Mouse (Mus musculus) kidney, embryonic 16.5 days (tissue): ENCODE data around the gene Dnmt3a. TPM values are rescaled to one million over a fixed set of nuclear protein-coding genes. Genes with fewer than 3 reads are reported as not detected.

ENCODE experiments used
- ATAC-seq: fragments of 200-750 bp; cut with Nextera tagmentation; 2 replicates; pipeline ENCODE4 v1.8.0; 2017; ENCODE audit warnings: moderate TSS enrichment; ENCODE audit not compliant: low FRiP score, low TSS enrichment
- H3K27ac ChIP-seq: fragments of 300-500 bp; sonication (generic); 2 replicates; pipeline ENCODE4 v1.5.1; 2014; ENCODE audit warnings: low read length
- H3K27me3 ChIP-seq: fragments of 300-500 bp; sonication (generic); 2 replicates; pipeline ENCODE4 v1.6.1; 2014; ENCODE audit warnings: low read length, control low read depth, mixed read lengths; ENCODE audit not compliant: insufficient read depth
- H3K36me3 ChIP-seq: fragments of 300-500 bp; sonication (generic); 2 replicates; pipeline ENCODE4 v1.6.1; 2014; ENCODE audit warnings: low read length, control low read depth, mixed read lengths; ENCODE audit not compliant: insufficient read depth
- H3K4me1 ChIP-seq: fragments of 300-500 bp; sonication (generic); 2 replicates; pipeline ENCODE4 v1.6.1; 2014; ENCODE audit warnings: low read length, control low read depth, mixed read lengths; ENCODE audit not compliant: insufficient read depth
- H3K4me2 ChIP-seq: fragments of 300-500 bp; sonication (generic); replicated peaks from 2 replicates; pipeline ENCODE4 v1.6.1; 2014; ENCODE audit warnings: low read depth, low read length
- H3K4me3 ChIP-seq: fragments of 300-500 bp; sonication (generic); 2 replicates; pipeline ENCODE4 v1.5.1; 2014; ENCODE audit warnings: mild to moderate bottlenecking, low read length
- H3K9ac ChIP-seq: fragments of 300-500 bp; sonication (generic); replicated peaks from 2 replicates; pipeline ENCODE4 v1.6.1; 2014; ENCODE audit warnings: low read length
- H3K9me3 ChIP-seq: fragments of 300-500 bp; sonication (generic); 2 replicates; pipeline ENCODE4 v1.6.1; 2016; ENCODE audit warnings: low read length, control low read depth
- WGBS: fragments of 180-500 bp; shearing (Covaris S2); extraction: QIAGEN DNeasy Blood & Tissue Kit; methylation state at CpG from one replicate; pipeline ENCODE4 v1.1.7; 2014; 5-methylcytosine and 5-hydroxymethylcytosine counted together
- polyA plus RNA-seq: library from polyadenylated mRNA; unstranded; fragments of >200 nt; fragmentation: Nextera tagmentation; extraction: Ambion mirVana; gene quantifications from 2 replicates; pipeline ENCODE4 v1.2.1, GENCODE M21; 2015

The Dnmt3a gene
- polyA plus RNA-seq, 1 experiment from 2014 or later: 88.1 TPM

DNA sequence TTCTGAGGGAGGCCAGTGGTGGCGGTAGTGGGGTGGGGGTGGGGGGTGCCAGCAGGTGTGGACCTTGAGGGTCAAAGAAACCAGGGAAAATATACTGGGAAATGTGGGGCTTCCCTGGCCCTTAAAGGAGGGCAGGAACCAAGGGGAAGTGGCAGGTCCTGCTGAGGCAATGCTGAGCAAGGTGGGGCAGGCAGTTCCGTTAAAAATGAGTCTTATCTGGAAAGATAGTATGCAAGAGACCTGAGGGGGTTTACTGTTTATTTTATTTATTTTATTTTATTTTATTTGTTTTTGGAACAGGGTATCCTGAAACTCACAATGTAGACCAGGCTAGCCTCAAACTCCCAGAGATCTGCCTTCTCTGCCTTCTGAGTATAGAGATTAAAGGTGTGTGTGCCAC, 50.9 kb downstream of the Dnmt3a start:
- Histone ChIP-seq H3K36me3 (peaks cover 16% of the 10 kb centered on the region), H3K4me3 (no peak overlapping the region), H3K4me1 (peaks cover 46% of the 10 kb centered on the region), H3K27me3 (no peaks in the 10 kb centered on the region), H3K27ac (peak overlapping the region; percentile 96), H3K4me2 (no peak overlapping the region), H3K9ac (0 out of 2 replicates have a peak overlapping the region, but pooled peaks have one; percentile 22), H3K9me3 (no peaks in the 10 kb centered on the region)
- no peak for ATAC-seq
- WGBS: 65% methylated on average over 2 of the region's 2 CpGs

DNA sequence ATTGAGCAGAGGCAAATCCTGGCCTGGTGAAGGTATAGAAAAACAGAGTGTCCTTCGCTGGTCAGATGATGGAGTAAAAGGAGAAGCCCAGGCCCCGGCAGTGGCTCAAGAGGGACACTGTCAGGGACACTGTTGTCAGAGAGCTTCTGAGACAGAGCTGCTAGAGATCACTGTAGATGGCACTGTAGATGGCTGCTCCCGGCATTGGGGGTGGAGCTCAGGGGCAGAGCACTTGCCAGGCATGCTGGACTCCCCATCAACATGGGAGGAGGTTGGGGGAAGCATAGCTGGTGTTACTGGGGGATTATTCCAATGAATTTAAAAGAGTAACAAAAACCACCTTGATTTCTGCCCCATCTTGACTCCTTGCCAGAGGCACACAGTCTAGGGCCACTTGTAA, 51.4 kb downstream of the Dnmt3a start:
- Histone ChIP-seq H3K27me3 (no peaks in the 10 kb centered on the region), H3K4me1 (peaks cover 46% of the 10 kb centered on the region), H3K4me2 (no peak overlapping the region), H3K27ac (no peak overlapping the region), H3K36me3 (peaks cover 21% of the 10 kb centered on the region), H3K9me3 (no peaks in the 10 kb centered on the region), H3K9ac (no peak overlapping the region), H3K4me3 (no peak overlapping the region)
- ATAC-seq: no peak
- WGBS: 77% methylated on average over 3 of the region's 3 CpGs

DNA sequence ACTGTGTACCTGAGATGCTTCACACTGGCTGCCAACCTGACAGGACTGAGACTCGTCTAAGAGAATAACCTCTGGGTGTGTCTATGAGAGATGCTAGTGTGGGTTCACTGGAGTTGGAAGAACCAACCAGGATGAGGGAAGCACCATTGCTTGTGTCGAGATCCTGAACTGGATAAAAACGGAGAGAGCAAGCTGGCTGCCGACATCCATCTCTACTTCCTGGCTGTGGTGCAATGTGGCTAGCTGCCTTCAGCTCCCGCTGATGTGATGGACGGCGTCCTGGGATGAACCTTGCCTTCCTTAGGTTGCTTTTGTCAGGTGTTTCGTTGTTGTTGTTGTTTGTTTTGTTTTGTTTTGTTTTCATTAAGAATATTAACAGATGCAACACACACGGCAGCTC, 52.0 kb downstream of the Dnmt3a start:
- H3K27me3 ChIP-seq: no peaks in the 10 kb centered on the region
- WGBS: 75% methylated on average over 9 of the region's 9 CpGs
- H3K4me1 ChIP-seq: peaks cover 46% of the 10 kb centered on the region
- peaks cover 24% of the 10 kb centered on the region for H3K36me3 ChIP-seq
- no peak overlapping the region for H3K4me3 ChIP-seq
- no peak overlapping the region for H3K27ac ChIP-seq
- H3K4me2 ChIP-seq: no peak overlapping the region
- H3K9me3 ChIP-seq: no peaks in the 10 kb centered on the region
- H3K9ac ChIP-seq: no peak overlapping the region
- no peak for ATAC-seq

DNA sequence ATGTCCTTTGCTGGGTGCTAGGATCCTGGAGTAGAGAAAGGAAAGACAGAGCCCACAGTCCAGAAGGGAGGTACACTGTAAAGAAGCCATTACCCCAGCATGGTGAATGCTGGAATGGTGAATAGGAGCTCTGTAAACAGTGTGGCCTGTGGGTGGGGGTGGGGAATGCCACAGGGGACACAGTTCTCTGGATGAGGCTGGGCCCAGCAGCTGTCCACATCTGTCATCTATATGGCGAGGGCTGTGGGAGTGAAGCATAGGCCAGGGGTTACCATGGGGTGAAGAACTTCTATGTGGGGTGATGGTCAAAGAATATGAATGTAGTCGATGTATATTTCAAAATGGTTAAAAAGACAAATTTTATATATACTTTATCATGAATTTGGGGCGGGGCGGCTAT, 52.9 kb downstream of the Dnmt3a start:
- peaks cover 20% of the 10 kb centered on the region for H3K36me3 ChIP-seq
- H3K9me3 ChIP-seq: no peaks in the 10 kb centered on the region
- H3K4me3 ChIP-seq: no peak overlapping the region
- 75% methylated on average over 4 of the region's 4 CpGs for WGBS
- ATAC-seq: no peak
- peaks cover 46% of the 10 kb centered on the region for H3K4me1 ChIP-seq
- no peak overlapping the region for H3K4me2 ChIP-seq
- H3K27ac ChIP-seq: no peak overlapping the region
- no peaks in the 10 kb centered on the region for H3K27me3 ChIP-seq
- H3K9ac ChIP-seq: no peak overlapping the region

DNA sequence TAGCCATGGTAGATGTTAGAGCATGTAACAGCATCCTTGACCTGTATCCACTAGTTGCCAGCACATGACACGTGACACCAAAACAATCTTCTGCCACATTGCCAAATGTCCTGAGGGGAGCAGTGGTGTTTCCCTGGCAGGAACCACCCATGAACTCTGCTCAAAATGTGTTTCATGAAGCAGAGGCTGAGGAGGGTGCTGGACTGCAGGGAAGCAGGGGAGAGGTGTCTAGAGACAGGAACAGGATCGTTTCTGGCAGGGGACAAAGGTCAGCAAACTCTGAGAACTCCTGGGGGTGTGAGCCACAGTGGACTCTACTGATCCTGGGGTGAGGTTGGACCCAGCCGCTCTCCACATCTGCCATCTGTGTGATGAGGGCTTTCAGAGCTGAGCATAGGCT, 53.7 kb downstream of the Dnmt3a start:
- WGBS: 57% methylated on average over 3 of the region's 3 CpGs
- Histone ChIP-seq H3K36me3 (peaks cover 18% of the 10 kb centered on the region), H3K27ac (no peak overlapping the region), H3K9ac (no peak overlapping the region), H3K4me2 (no peak overlapping the region), H3K9me3 (no peaks in the 10 kb centered on the region), H3K27me3 (no peaks in the 10 kb centered on the region), H3K4me1 (peaks cover 42% of the 10 kb centered on the region), H3K4me3 (no peak overlapping the region)
- ATAC-seq: no peak

DNA sequence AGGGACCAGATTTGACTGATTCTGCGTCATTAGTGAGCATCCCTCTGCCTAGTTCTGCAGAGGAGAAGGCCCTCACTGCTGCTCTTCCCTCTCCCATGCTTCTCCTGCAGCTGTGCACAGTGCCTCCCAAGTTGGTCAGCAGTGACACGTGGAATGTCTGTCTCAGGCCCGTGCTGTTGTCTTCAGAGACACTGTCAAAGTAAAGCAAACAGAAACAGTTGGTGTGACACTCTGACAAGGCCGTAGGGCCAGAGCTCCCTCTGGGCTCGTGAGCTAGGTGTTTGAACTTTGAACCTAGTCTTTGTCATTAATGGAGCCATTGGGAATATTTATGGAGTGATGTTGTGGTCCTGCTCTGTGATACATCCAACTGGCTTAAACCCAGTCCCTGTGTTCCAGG, 54.2 kb downstream of the Dnmt3a start:
- Histone ChIP-seq H3K9me3 (no peaks in the 10 kb centered on the region), H3K27me3 (no peaks in the 10 kb centered on the region), H3K4me2 (no peak overlapping the region), H3K4me1 (peaks cover 37% of the 10 kb centered on the region), H3K27ac (no peak overlapping the region), H3K9ac (no peak overlapping the region), H3K4me3 (no peak overlapping the region), H3K36me3 (peaks cover 19% of the 10 kb centered on the region)
- 45% methylated on average over 5 of the region's 5 CpGs for WGBS
- ATAC-seq: no peak

DNA sequence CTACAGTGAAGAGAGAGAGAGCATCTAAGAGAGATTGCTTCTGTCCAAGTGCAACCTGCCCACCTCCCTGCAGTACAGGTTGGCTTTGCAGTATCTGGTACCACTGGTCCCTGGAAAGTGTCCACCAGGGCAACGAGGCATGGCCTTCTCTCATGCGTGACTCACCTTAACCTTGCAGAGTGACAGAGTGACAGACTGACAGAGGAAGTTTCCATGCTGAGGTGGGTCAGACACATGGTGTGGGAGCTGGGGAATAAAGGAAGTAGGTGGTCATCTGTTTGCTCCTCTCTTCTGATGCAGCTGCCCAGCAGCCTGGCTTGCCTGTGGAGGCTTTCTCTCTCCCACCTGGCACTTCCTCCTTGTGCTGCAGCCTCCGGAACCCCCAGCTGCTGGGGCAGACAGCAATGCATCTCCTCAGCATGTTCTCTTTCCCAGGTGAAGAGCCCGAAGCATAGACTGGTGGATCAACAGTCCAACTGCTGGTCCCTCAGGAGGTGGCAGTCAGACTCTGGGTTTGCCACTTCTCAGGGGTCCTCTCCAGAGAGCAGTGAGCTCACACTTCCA, 55.9 kb downstream of the Dnmt3a start:
- ATAC-seq: no peak

DNA sequence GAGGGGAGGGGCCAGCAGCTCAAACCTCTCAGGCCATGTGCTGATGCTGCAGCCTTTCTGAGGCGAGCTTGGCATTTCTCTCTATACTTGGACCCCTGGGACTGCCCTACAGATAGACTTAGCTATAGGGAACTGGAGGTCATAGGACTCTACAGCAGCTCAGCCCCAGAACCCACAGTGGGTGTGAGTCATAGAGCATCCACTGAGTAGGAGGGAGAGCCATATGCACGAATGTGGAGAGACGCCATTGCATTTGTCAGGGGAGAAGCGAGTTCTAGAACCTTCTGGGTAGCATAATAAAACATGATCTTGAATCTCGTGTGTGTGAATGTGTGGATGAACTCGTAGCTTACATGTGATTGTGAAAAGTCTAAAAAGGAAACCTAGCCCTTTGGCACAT, 56.4 kb downstream of the Dnmt3a start:
- Histone ChIP-seq H3K4me1 (peaks cover 17% of the 10 kb centered on the region; the same call in 1 of the 2 replicates), H3K9me3 (no peaks in the 10 kb centered on the region), H3K4me2 (no peak overlapping the region), H3K4me3 (no peak overlapping the region), H3K9ac (no peak overlapping the region), H3K27ac (no peak overlapping the region), H3K36me3 (peaks cover 34% of the 10 kb centered on the region), H3K27me3 (no peaks in the 10 kb centered on the region)
- ATAC-seq: no peak
- whole genome bisulfite sequencing: 81% methylated on average over 6 of the region's 6 CpGs

More for the DNA sequence above, 55.9 kb downstream of the Dnmt3a start:
- no peak overlapping the region for H3K4me3 ChIP-seq
- H3K4me2 ChIP-seq: no peak overlapping the region
- H3K4me1 ChIP-seq: peaks cover 20% of the 10 kb centered on the region
- H3K36me3 ChIP-seq: peaks cover 34% of the 10 kb centered on the region
- no peaks in the 10 kb centered on the region for H3K9me3 ChIP-seq
- no peaks in the 10 kb centered on the region for H3K27me3 ChIP-seq
- H3K9ac ChIP-seq: no peak overlapping the region
- 50% methylated on average over 4 of the region's 4 CpGs for WGBS
- no peak overlapping the region for H3K27ac ChIP-seq

DNA sequence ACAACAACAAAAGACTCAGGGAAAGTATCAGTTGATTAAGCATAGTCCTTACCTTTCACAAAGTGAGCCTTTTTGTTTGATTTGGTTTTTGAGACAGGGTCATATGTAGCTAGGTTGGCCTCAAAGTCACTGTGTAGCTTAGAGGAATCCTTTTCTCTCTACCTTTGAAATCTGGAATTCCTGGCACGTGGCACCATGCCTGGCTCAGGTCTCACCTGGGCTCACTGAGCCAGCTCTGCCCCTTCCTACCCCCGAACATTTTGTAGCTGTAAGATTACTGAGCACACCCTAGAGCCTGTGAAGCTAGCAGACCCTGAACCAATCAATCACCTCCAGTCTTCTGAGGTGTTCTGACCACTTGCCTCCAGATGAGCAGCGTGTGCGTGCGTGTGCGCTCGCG, 58.4 kb downstream of the Dnmt3a start:
- Histone ChIP-seq H3K9me3 (no peaks in the 10 kb centered on the region), H3K4me2 (no peak overlapping the region), H3K9ac (no peak overlapping the region), H3K27ac (no peak overlapping the region), H3K36me3 (peaks cover 37% of the 10 kb centered on the region), H3K4me3 (no peak overlapping the region), H3K4me1 (0 out of 2 replicates have a peak, but pooled peaks cover 5% of the 10 kb centered on the region), H3K27me3 (no peaks in the 10 kb centered on the region)
- WGBS: 91% methylated on average over 8 of the region's 8 CpGs
- no peak for ATAC-seq

DNA sequence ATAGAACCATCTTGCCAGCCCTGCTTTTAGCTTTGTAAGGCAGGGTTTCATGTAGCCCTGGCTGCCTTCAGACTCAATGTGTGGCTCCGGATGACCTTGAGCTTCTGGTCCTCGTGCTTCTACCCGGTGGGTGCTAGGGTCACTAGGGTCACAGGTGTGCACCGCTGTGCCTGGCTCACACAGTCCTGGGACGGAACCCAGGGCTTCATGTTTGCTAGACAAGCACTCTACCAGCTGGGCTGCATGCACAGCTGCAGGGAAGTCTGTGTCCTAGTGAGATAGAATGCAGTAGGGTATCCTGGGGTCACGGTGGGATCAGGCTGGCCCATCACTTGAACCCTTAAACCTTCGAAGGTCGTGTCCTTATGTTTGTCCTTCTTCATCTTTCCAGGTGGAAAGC, 59.8 kb downstream of the Dnmt3a start:
- Histone ChIP-seq H3K9me3 (no peaks in the 10 kb centered on the region), H3K4me1 (peaks cover 5% of the 10 kb centered on the region; the same call in 1 of the 2 replicates), H3K9ac (no peak overlapping the region), H3K36me3 (peaks cover 37% of the 10 kb centered on the region), H3K27me3 (no peaks in the 10 kb centered on the region), H3K4me3 (no peak overlapping the region), H3K27ac (no peak overlapping the region), H3K4me2 (no peak overlapping the region)
- 93% methylated on average over 8 of the region's 8 CpGs for WGBS
- ATAC-seq: no peak
